Mouse (Mus musculus) retina, embryonic 14.5 days (tissue): ENCODE results near the gene Dap.
A peak's percentile ranks its signal among the peaks of the same experiment; 100 is the strongest.

Source experiments
- DNase-seq: peaks from one replicate; pipeline ENCODE4 v3.0.0-alpha.2; 2015; ENCODE audit warnings: low spot score

Gene Dap

DNA sequence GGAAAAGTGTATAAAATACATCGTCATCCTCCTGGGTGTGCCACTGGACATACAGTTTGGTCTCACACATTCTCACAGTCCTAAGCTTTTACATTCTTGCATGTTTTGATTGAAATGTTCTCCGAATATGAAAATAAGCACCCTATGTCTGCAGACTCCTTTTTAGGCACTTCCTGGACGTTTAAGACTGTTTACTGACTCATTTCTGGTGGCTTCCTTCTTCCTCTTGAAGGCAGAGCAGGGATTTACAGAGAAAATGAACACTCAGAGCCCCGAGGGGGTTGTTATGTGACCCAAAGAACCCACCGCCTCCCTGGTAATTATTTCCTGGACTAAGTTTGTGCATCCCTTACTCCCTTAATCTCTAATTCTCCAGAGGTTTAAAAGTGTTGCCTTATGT is 13.8 kb downstream of the Dap start:
- DNase-seq = no peak

DNA sequence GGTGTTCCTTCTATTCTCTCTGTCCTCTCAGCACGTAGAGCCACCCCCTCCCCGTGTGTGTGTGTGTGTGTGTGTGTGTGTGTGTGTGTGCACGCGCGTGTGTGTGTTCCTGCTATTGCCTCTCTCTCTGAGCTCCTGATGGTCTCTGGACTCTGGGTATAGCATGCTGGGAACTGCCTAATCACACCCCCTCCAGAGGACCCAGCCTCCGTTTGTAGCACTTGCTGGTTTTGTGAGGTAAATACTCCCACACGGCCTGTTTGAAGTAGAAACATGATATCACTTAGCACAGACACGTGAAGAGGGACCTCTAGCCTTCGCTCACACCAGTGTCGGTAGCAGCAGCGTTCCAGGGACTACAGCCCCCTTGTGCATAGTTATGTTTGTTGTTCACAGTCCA is 14.5 kb downstream of the Dap start:
- no peak for DNase-seq

DNA sequence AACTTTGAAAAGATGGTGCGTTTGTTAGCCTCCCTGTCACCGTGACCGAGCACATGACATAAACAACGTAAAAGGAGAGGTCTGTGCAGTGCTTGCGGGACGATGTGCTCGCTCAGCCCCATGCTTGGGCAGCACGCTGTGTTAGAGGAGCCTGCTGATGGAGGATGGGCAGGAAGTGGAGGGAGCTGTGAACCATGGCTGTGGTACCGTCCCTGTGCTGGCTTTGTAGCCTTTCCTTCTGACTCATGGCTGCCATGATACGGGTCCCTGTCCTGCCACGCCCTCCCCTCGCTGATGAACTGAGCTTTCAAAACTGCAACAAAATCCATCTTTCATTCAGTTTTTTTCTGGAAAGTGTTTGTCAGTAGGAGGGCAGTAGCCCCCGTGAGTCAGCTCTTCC is 15.6 kb downstream of the Dap start:
- no peak for DNase-seq

DNA sequence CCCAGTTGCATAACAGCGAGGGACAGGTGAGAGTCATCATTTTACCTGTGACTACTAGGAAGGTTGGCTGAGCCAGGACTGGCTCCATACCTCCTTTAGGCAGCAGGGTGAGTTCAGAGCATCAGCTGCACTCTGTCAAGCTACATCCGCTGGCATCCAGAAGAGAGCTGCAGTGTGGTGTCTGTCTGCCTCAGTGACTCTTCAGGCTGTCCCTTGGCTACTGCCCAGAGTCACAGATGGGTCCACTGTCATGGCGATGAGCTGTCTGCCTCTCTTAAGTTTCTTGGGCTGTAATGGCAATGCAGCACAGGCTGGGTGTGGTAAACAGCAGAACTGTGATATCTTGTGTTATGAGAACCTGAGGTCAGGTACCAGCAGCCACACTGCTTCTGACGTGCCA is 16.1 kb downstream of the Dap start:
- DNase-seq = no peak

DNA sequence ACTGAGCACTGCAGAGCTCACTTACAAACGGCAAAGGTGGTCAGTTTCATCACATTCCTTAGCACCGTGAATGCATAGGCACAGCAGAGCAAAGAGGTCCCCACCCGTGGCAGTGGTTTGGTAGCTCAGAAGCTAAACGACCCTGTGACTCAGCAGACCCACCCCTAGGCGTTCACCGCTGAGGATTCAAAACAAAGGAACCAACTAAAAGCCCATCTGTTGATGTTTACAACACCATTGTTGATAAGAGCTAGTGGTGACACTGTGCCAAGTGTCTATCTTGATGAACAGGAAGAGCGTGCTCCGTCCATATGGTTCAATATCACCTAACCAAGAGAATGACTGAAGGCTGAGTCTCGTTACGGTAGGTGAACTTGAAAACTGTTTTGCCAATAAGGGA is 19.1 kb downstream of the Dap start:
- DNase-seq = no peak

DNA sequence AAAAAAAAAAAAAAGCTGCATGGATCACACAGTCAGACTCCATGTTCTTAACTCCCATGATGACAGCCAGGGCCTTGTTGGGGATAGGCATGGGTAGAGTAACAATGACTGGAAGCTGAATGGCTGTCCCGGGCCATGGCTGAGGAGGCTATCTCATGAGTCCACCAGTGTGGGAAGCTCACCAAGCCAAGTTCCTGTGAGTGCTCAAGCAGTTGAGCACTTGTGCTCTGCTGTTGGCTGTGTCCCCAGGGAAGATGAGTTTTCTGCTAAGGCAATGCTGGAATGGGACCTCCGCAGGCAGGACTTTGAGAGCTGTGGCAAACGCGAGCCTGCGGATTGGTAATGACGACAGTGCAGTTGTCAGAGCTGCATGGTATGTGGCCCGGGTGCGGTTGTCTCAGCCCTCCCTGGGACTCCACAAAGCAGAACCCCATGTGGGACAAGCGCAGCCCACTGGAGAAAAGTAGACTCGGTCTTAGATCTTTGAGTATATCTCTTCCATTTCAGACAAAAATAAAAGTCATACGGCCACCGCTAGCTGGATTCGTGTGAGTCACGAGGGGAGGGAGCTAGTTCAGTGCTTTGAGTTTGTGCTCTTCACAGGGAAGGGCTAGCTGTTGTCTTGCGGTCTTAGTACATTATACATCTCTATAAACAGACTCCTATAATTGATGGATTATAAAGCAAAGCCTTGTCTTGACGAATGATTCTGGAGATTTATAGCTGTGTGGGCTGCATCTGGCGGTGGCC is 20.8 kb downstream of the Dap start:
- no peak for DNase-seq

DNA sequence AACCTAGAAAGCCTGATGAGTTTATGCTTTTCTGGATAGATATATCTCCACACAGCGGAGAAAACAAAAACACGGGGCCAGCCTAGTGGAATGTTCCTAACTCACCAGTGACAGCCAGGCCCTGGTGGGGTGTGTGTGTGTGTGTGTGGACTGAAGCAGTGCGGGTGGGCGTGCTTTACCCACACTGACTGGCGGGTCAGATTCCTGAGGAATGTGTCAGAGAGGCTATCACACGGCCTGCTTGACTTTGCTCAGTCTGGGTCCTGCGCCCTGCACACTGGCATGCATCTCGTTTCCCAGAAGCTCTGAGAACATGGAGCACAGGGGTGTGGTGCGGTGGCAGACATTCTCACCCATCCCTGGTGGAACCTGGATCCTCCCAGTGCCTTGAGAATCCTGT is 21.8 kb downstream of the Dap start:
- no peak for DNase-seq

DNA sequence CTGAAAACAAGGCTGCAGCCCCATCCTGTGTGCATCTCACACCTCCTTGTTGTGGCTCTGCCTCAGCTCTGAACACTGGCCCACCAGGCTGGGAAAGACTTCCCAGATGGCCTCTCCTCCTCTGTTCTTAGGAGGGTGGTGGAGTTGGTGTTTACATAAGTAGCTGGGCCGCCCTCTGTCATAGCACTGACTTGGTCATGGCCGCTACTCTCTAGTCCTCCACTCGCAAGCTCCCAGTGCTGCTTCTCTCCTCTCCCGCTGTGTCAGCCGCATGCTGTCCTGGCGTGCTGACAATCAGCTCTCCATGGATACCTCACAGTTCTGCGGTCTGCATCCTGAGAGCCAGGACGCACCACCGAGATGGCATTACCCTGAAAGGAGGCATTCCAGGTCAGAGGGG is 22.9 kb downstream of the Dap start:
- no peak for DNase-seq

DNA sequence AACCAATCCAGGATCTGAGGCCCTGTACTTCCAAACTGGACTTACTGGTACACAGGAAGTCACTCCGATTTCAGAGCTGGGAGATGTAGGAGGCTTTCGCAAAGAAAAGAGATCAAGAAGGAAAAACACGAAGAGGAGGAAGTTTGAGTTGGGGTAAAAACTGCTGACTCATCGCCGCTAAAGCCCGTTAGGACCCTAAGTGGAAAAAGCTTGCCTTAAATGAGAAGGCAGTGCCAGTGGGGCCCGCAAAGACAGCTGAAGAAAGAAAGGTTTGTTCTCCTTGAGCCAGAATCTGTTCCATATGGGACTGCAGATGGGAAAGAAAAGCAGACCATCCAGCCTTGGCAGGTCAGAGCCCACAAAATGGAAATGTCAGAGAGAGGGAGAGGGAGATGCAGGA is 24.8 kb downstream of the Dap start:
- DNase-seq = no peak

DNA sequence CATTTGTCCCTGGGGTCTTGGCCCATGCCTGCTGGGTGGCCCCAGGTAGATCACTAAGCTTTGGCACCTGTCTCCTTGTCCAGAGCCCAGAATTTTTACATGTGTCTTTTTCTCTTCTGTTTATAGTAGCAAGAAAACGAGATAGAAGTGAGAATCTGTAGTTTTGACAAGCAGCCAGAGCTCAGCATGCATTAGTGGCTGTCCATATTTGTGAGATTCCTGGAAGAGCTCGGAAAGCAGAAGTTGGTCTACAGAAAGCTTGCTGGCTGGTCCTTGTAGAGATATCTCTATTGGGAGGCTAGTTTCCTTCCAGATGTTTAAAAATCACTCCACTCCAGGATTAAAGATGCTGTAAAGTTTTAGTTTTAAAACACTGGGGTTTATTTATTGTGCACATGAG is 25.9 kb downstream of the Dap start:
- no peak for DNase-seq

DNA sequence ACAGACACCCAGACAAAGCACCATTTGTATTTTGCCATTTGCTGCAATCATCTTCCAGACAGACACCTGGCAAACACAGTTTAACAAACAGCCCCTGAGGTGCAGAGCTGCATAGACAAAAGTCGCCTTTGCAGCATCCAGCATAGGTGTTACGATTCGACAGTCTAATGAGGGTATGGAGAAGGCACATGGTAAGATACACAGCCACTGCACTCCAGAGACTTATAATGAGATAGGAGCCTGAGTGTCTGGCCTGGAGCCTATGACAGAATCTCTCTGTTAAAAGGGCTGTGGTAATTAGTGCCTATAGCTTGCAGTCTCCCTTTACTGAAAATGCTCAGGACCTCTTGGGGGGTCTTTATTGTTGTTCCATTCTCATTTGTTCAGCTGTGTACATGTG is 26.6 kb downstream of the Dap start:
- no peak for DNase-seq

DNA sequence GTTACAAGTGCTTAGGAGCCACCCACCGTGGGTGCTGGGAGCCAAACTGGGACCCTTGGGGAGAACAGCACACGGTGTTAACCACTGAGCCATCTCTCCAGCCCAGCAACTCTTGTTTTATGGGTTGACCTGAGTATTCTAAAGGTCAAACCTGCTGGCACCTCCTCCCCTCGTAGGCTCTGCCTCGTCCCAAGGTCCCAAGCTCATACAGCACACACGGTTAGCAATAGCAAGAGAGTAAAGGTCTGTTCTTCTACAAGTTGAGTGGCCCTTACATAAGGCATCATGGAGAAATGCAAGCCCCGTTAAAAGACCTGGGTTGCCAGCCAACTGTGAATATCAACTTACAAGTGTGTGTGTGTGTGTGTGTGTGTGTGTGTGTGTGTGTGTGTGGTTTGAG is 27.1 kb downstream of the Dap start:
- DNase-seq = no peak

DNA sequence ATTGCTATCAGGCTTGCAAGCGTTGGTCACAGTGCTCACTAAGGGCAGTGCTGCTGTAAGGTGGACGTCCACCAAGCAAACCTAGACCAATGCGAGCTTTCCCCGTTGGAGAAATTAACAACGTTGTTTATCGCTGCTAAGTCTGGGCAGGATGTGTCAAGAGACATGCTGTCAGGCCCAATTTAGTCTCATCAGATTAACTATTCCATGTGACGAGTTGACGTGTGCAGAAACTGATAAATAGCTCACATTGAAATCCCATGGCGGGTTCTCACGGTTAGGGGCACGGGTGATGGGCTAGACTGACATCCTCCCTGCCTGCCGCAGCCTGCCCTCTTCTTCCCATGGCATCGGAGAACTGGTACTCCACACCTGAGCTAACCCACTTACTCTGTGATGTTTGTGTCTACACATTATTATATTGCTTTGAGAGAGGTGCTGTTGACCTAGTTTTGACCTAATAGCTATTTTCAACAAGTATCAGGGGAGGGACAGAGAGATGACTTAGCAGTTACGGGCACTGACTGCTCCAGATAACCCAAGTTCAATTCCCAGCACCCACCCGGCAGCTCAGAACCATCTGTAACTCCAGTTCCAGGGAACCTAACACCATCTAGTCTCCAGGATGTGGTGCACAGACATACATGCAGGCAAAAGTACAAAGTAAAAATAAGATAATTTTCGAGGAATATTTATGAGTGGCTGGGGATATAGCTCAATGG is 28.6 kb downstream of the Dap start:
- DNase-seq = peak; percentile 50

DNA sequence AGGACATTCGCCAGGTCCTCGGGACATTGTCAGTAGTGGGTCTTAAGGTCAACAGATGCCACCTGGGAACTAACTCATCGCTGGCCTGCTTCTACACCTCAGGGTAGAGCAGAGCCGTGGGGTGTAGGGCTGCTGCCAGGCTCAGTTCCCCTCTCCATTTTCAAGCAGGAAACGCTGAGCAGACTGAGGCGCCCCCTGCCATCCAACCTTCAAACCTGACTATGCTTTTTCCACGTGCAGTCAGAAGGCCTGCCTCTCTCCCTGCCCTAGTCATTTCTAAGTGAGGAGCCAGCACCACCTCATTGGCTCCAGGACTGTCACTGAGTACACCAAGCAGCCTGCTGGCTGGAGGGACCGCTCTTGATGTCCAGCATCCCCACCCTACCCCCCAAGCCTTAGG is 29.3 kb downstream of the Dap start:
- DNase-seq = no peak

DNA sequence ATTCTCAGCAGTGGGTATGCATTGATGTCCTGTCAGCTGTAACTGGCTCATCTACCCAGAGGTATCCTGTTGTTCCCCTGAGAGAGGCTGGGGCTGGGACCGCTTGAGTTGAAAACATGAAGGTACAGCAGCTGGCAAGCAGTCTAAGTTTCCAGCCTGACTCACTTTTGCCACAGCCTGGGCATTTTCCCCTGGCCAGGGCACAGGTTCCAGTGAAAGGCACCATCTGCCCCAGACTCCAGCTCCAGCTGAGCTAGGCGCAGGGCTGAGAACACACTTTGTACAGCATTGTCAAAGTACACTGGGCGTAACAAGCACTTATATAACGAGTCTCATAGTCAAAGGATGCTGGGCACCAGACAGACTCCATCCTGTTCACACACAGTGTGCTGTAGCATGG is 29.8 kb downstream of the Dap start:
- DNase-seq = no peak

DNA sequence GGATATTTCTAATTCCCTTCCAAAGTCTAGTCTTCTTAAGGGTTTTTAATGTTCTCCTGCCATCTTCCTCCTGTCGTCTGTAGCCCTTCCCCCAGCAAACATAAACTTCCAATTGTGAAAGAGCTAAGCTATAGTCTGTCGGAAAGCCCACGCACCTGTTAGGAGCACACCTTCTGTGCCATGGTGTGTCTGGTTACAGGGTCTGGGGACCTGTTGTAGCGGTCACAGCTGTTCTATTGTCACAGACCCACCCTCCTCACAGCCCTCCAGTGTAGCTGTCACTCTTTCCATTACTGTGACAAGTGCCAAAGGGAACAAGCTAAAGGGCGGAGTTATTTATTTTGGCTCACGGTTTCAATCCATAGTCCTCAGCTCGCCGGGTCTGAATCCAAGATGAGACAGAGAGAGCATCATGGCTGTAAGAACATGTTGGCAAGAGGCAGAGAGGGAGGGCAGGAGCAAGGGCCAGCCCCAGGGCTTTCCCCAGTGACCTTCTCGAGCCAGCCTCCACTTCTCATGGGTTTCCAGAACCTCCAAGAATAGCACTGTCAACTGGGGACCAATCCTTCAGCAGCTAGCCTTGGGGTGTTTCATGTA is 30.9 kb downstream of the Dap start:
- DNase-seq = no peak

DNA sequence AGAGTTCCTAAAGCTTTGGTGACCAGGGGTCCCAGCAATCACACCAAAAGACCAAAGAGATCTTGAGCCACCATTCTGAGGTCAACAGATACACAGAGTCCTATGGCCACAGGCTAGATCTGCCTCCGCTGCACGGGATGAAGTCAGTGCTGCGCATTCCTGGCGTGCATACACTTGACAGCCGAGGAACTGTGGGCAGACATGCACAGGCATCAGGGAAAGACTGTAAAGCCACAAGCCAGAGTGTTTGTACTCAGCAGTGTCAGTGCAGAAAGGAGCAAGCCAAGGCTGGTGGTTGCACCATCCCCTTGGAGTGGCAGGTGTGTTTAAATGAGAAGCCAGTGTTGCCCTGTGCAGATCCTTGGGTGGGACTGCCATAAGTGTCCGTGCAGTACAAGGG is 31.6 kb downstream of the Dap start:
- no peak for DNase-seq

DNA sequence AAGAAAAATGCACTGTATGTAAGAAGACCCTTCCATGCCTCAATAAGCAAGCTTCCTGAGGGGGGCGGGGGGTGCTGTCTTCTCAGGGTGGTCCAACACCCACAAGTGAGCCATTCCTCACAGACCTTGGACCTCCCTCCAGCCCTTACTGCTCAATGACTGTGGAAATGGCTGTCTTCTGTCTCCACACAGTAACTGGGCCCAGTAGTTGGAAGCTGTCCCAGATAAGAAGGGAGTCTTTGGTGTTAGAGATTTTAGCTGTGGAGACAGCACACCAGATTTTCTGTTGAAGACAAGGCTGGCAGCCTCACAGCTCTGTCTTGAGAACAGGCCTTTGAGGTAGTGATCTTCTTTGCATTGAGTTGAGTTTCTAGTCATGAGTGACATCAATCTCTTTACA is 33.2 kb downstream of the Dap start:
- no peak for DNase-seq

DNA sequence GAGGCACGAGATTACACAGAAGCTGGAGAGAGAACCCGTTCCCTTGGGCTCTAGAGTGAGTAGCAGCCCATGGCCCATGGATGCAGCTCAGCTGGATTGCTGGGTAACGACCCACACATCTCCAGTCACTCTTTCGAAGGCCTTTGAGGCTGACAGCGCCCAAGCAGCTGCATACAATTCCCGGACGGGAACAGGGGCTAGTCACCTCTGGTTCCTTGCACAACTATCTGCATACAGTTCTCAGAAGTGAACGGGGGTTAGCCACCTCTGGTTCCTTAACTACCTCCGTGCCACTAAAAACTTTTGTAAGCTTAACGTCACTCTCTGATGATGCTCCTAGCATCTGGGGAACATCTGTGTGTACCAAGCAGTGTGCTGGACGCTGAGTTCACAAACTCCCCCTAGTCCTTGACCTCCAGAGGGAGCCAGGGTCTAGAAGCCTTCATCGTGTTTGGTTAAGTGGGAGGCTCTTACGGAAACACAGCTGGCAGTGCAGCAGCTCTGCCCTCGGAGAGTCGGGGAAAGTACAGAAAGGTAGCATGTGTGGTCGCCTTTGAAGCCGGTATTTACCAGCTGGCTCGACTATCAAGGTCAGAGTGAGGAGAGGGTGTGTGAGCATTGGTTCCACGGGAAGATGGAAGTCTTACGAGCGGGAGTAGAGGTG is 34.0 kb downstream of the Dap start:
- DNase-seq = no peak

DNA sequence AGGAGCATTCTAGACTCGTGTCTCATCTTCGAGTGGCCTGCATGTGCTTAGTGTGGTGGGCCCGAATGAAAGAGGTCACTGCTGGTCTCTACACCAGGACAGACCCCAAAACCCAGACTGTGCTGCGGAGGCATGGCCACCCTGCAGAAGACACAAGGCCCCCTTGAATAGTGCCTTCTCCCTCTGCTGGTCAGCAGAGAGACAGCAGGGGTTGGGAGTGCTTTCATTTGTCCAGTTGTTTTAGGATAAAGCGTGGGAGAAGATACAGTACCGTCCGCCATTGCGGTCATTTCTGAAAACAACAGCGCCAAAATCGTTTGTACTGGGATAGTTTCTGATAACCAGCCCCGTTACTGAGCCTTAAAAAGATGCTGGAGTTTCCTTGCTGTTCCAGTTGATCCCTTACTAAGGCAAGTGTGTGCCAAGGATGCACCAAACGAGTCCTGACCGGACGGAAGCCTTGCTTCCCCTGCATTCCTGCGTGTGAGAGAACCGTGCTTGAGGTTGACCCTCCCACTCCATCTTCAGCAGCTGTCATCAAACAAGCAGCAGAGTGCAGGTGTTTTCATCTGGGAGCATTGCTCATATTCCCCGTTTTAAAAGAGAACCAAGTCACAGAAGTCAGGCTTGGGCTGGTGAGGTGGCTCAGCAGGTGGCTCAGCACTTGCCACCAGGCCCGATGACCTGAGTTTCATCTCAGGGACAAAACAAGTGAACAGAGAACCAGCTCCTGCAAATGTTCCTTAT is 34.8 kb downstream of the Dap start:
- DNase-seq = no peak

DNA sequence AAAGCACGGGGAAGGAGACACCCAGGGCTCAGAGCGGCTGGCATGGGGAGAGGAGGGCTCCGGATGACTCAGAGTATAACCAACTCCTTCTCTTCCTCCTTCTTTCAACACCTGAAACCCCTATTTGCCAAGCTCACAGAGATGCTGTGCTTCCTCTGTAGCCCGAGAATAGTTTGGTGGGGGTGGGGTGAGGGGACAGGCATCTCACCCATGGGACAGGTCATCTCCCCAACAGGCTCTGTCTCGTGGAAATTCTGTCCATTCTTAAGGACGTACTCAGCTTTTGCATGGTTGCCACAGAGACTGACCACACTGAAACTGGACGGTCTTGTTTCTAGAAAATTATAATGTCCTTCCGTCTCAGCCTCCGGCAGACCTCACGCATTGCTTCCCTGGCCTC is 37.0 kb downstream of the Dap start:
- DNase-seq = no peak

DNA sequence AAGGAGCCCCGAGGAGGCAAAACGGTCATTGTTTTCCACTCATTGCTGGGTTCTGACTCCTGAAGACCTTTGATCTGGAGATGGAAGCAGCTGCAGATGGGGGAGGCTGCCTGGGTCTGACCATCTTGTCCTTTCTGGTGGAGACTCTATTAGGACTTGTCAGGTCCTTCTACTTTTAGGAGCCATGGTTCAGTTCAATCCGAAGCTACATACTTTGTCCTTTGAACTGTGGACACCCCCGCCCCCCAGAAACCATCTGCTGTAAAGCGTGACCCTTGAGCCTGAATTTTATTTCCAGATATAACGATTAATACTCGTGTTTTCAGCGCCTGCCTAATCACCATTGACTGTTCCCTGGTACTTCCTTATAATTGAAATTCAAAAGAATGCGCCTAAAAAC is 38.2 kb downstream of the Dap start:
- DNase-seq = no peak
